Mouse (Mus musculus): Measurements from ENCODE around the gene Rpl36.

DNA sequence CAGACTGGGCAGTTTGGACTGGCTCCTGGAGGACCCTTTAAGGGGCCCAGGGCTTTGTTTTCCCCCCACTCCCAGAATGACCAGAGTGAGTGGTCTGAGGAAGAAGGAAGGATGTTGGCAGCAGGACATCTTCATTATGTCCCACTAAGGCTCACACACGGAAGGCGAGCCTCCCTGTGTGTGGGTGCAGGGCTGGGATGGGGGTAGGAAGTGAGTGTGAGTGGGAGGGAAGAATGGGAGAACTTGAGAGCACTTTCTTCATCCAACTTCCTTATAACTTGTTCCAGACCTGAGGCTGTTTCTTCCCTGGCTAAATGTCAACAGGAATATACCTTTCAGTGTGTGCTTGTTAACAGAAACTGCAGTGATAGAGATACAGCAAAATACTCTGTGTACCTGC lies 1.9 kb upstream of the Rpl36 start:
- TF ChIP-seq POLR2A (IDR thresholded peaks at IDR 0.05; ENCODE audit: borderline replicate concordance, extremely low read depth, low read depth, low read length), result no peak
- no peak for TF ChIP-seq CTCF (IDR thresholded peaks at IDR 0.05; ENCODE audit: insufficient read depth, low read length)
